Mouse (Mus musculus) fat pad, adult 2 months (tissue): ENCODE measurements around the gene Pacsin2.
"Not testable (repeated sequence)": the region's sequence is repeated elsewhere in the genome, so short reads cannot be mapped to it uniquely, and the experiment has no call there.

ENCODE experiments used
- DNase-seq: peaks from one replicate; pipeline ENCODE4 v3.0.0-alpha.2; 2011; ENCODE audit warnings: low read depth, low spot score; ENCODE audit errors: extremely low read depth

Pacsin2 gene

DNA sequence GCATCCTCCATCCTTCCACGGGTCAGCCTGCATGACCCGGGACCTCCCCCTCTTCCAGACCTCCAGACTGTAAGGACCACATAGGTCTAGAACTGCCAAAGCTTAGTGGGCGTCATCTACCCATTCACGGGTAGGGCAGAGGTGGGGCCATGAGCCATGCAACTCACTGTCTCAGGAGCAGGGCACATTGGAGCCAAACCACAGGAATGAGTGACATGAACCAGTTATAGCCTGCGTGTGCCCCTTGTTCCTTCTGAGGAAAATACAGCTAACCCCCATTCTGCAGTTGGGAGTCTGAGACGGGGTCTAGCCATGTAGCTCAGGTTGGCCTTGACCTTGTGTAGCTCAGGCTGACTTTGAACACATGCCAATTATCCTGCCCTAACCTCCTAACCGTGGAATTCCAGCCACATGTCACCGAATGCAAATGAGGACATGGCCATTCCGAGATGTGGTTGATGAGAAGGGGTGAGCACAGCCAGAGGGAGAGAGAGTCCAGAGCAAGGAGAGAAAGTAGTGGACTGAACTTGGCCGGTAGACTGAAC, 16.9 kb upstream of the Pacsin2 start:
- no peak for DNase-seq

GRCm38 (mm10) chr15:83479818-83480217, 15.4 kb upstream of the Pacsin2 start:
- DNase-seq = no peak

- no peak for DNase-seq
These were observed 13.7 kb upstream of the Pacsin2 start for GRCm38 (mm10) chr15:83478096-83478495.

DNA sequence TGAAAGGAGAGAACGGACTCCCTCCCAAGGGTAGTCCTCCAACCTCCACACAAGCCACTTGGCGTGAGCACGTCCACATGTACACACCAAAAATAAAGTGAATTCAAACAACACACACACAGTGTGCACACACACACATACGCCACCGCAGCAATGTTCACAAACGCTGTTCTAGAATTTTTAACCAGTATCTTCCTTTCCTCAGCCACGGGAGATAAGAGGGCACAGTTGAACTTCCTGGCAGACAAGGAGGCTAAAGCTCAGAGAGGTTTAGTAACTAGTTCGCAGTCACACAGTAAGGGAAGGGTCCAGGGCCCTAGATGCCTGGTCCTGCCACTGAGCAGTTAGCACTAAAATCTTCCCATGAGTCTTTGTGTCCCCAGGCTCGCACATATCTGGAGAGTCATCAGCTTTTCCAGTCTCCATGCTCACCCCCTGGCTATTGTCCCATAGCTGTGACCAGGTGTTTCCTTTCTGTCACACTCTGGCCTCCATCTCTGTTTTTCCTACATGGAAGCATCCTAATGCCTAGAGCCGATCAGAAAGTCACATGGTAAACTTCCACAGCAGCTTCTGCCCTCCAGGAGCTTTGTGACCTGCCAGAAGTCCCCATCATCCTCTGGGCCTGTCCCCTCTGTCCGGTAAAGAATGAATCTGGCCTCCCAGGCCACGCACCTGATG, 12.3 kb upstream of the Pacsin2 start:
- no peak for DNase-seq

DNA sequence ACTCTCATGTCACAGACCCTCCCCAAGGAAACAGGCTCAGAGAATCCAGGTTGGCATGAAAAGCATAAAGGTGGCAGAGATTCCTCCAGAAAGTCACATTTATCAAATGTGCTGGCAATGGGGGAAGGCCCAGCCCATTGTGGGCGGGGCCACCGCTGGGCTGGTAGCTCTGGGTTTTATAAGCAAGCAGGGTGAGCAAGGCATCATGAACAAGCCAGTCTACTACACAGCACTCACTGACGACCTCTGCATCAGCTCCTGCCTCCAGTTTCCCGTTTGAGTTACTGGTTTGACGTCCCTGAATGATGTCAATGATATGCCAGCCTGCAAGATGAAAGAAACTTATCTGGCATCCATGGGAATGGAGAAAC, 10.0 kb upstream of the Pacsin2 start:
- no peak for DNase-seq

DNA sequence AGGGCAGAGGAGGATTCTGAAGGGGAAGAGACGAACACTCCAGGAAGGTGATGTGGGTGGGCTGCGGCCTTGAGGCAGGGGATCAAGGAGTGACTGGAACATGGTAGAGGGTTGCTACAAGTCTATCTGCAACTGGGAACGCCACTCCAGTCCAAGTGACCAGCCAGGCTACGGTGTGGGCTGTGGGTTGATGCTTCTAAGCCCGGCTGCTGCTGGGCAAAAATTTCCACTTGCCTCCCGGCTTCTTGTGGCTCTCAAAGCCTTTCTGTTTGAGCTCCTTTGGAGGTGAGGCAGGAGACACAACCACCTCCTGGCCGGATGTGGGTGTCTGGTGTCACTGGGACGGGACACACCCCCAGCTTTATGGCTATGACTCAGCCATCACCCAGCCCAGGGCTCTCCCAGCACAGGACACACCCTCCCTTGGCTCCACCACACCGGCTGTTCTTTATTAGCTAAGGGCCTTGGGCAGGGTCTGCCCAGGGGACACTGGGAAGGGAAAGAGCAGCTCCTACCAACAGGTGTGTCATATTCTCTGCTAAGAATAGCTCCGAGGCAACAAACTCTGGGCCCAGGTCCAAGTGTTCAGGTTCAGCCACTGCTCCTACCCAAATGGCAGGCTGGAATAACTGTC, 9.5 kb upstream of the Pacsin2 start:
- no peak for DNase-seq

DNA sequence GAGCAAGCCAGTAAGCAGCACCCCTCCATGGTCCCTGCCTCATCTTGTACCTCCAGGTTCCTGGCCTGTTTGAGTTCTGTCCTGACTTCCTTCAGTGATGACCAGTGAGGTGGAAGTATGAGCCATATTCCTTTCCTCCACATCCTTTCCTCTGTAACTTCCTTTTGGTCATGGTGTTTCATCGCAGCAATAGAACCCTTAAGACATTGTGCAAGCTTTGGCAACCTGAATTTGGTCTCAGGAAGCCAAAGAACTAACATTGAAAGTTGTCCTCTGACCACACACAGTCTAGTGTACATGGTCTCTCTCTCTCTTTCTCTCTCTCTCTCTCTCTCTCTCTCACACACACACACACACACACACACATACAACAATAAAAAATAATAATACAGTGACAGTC, 8.8 kb upstream of the Pacsin2 start:
- DNase-seq = no peak

DNA sequence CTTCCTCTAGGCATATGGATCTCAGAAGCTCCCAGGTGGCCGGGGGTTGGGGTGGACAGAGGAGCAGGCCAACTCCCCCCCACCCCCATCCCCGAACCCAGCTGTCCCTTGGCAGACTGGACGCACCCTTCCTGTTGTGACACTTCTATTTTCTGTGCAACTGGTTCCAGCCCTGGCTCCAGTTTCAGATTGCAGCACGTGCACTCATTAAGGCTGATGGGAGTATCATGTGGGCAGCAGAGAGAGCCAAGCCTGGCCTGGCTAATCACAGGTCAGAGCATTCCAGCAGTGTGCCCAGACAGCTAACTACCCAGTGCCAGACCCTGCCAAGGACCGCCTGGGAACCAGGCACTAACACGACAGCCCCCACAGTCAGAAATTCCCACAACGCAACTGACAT, 7.1 kb upstream of the Pacsin2 start:
- no peak for DNase-seq

GRCm38 (mm10) chr15:83470443-83470842, 6.0 kb upstream of the Pacsin2 start:
- no peak for DNase-seq

- no peak for DNase-seq
These were observed 4.9 kb upstream of the Pacsin2 start for GRCm38 (mm10) chr15:83469279-83469821.

GRCm38 (mm10) chr15:83467232-83467966, 3.0 kb upstream of the Pacsin2 start:
- DNase-seq = no peak

- no peak for DNase-seq
These were observed 1.9 kb upstream of the Pacsin2 start for GRCm38 (mm10) chr15:83466331-83466730.

- no peak for DNase-seq
These were observed 672 bp upstream of the Pacsin2 start for GRCm38 (mm10) chr15:83464905-83465650.

DNA sequence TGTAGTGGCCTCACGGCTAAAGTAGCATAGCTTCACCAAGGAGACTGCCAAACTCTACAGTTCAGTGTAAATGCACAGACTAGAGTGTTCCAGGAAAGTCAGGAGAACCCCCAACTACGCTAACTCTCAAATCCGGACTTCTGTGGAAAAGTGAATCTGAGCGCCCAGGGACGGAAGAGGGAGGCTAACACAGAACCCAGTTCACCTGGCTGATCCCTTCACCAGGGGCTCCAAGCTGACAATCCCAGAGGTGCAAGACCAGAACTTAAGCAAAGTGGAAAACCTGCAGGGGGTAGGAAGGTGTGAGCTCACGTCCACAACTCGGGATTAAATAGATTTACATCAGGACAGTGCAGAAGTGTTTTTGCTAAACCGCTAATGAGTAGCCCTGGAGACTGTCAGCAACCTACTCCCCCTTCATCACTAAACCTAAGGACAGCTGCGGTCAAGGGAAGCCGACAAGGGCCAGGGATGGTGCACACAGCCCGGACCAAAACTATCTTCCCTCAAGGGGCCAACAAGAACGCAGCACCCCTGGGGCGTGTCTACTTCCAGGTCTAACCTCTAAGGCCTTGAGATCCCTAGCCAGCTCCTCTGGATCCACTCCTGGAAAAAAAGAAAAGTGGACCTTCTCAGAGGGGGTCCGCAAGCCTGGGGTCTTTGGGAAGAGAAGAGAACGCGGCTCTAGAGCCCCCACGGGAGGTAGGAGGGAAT, 880 bp downstream of the Pacsin2 start:
- DNase-seq = no peak

DNA sequence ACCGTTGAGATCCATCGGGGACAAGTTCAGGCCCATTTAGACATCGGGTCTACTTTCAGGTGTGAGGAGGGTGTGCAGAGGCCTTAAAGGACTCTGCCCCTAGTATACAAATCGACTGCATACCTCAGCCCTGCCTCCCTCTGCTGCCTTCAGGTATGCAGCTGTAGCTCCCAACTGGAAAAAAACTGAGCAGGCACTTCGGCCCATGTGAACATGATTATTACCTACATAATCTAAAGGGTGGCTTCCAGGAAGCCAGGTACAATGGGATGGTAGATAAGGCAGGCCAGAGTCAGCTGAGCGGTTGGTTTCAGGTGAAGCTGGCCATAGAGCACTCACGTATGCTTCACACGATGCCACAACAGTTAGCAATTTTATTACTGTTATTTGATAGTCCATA, 2.1 kb downstream of the Pacsin2 start:
- not testable (repeated sequence) for DNase-seq

- no peak for DNase-seq
These were observed 3.5 kb downstream of the Pacsin2 start for GRCm38 (mm10) chr15:83460891-83461290.

DNA sequence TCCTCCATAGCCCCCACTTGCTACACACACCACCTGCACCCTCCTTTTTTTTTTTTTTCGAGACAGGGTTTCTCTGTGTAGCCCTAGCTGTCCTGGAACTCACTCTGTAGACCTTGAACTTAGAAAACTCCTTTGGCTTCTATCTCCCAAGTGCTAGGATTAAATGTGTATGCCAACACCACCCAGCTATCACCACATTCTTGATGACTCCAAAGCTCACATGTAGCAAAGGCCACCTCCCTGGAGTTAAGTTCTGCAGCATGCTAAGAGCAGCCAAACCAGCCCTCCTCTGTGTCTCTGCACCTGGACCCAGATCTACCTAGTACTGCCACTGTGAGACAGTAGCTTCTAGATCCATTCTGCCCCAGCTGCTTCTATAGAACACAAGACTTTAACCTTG, 6.9 kb downstream of the Pacsin2 start:
- DNase-seq = no peak

GRCm38 (mm10) chr15:83455637-83456036, 8.8 kb downstream of the Pacsin2 start:
- no peak for DNase-seq

GRCm38 (mm10) chr15:83455034-83455433, 9.4 kb downstream of the Pacsin2 start:
- no peak for DNase-seq

DNA sequence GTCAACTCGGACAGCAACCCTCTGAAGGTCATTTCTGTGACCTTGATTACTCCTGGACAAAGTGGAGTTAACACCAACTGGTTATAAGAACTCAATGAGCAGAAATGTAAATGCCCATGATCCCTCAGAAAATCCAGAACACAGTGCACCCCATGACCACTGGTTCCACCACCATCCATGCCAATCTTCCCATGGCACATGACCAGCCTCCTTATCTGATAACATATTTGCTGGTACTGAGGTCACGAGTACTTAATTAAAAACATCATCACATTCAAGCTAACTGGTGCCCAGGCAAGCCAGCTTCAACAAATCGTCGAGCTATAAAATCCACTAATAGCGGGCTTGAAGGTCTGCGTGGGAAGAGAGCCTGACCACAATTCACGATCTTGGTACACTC, 10.0 kb downstream of the Pacsin2 start:
- DNase-seq = no peak
